Mouse (Mus musculus) CH12.LX (cell line): Measurements from ENCODE around the gene Npm1.

Experiments
- CHD2 ChIP-seq: IDR thresholded peaks from 2 replicates; pipeline ENCODE4 v1.6.1; 2011; ENCODE audit warnings: low read length, improper control_type of control experiment
- CTCF ChIP-seq, 2 experiments: IDR thresholded peaks in 1 of 2; conservative IDR thresholded peaks in 1 of 2; 2 replicates each; pipeline ENCODE4 v1.5.1; 2011 to 2012; ENCODE audit warnings: low read depth in 2 of 2, low read length in 2 of 2, improper control_type of control experiment in 1 of 2, inconsistent platforms in 1 of 2, mild to moderate bottlenecking in 1 of 2, moderate library complexity in 1 of 2
- ELF1 ChIP-seq: IDR thresholded peaks from 2 replicates; pipeline ENCODE4 v1.6.1; 2014; ENCODE audit warnings: low read depth, mild to moderate bottlenecking, inconsistent platforms, low read length, improper control_type of control experiment
- EP300 ChIP-seq: IDR thresholded peaks from 2 replicates; pipeline ENCODE4 v1.6.1; 2011; ENCODE audit warnings: low read length, improper control_type of control experiment
- ETS1 ChIP-seq: conservative IDR thresholded peaks from 2 replicates; pipeline ENCODE4 v1.6.1; 2012; ENCODE audit warnings: low read depth, mild to moderate bottlenecking, inconsistent platforms, low read length, improper control_type of control experiment, moderate library complexity
- HCFC1 ChIP-seq: IDR thresholded peaks from 2 replicates; pipeline ENCODE4 v1.6.1; 2012; ENCODE audit warnings: low read depth, mild to moderate bottlenecking, inconsistent platforms, low read length, improper control_type of control experiment
- KAT2A ChIP-seq: IDR thresholded peaks from 2 replicates; pipeline ENCODE4 v1.6.1; 2012; ENCODE audit warnings: low read length, improper control_type of control experiment, inconsistent platforms; ENCODE audit not compliant: insufficient replicate concordance
- MEF2A ChIP-seq: IDR thresholded peaks from 2 replicates; pipeline ENCODE4 v1.6.1; 2014; ENCODE audit warnings: low read depth, mild to moderate bottlenecking, inconsistent platforms, low read length, improper control_type of control experiment, borderline replicate concordance
- POLR2A ChIP-seq: IDR thresholded peaks from 2 replicates; pipeline ENCODE4 v1.6.1; 2011; ENCODE audit warnings: low read depth, mild to moderate bottlenecking, improper control_type of control experiment, low read length
- POLR2AphosphoS2 ChIP-seq: IDR thresholded peaks from 2 replicates; pipeline ENCODE4 v1.6.1; 2011; ENCODE audit warnings: low read depth, low read length, improper control_type of control experiment
- SMC3 ChIP-seq: IDR thresholded peaks from 2 replicates; pipeline ENCODE4 v1.6.1; 2011; ENCODE audit warnings: low read depth, low read length, improper control_type of control experiment
- TBP ChIP-seq: conservative IDR thresholded peaks from 2 replicates; pipeline ENCODE4 v1.6.1; 2011; ENCODE audit warnings: low read depth, low read length, improper control_type of control experiment
- TCF12 ChIP-seq: IDR thresholded peaks from 2 replicates; pipeline ENCODE4 v1.6.1; 2014; ENCODE audit warnings: low read depth, mild to moderate bottlenecking, inconsistent platforms, low read length, improper control_type of control experiment
- USF1 ChIP-seq: IDR thresholded peaks from 2 replicates; pipeline ENCODE4 v1.6.1; 2014; ENCODE audit warnings: low read depth, mild to moderate bottlenecking, inconsistent platforms, low read length, improper control_type of control experiment

DNA sequence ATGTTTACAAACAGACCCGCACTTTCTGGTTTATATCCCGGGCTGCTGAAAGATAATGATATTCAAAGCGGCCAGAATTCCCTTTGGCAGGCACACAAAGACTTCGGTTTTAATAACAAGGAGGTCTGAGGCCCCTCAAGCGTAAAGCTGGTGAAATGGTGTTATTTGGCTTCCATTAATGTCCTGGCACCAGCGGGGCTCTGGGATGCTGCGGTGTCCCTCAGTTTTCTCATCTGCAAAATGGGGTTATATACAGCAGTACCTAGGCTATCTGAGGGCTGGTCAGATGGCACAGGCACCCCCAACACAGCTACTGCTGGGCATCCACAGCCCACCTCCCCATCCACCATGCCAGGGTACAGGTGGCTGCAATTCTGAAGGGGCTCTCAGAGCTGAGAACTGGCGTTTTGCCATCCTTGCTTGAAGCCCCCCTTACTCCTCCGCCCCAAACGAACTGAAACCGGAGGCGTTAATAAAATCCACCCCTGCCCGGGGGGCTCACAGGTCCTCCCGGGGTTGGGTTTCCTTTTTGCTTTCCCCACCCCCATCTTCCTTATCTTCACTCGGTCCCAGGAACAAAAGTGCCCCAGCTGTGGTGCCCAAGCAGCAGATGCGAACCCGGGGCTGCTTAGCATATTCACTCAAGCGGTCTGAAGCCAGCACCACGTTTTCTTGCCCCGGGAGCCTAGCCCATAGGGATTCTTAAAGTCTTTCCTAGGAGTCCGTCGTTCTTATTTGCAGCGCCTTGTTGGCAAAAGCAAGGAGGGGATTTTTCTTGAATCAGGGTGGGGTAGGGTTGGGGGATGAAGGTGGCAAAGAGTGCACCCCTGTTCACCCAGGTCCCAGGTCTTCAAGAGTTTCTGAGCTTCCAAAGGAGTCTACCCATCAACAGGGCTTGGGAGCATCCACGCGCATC lies 32.8 kb upstream of the Npm1 start:
- TF ChIP-seq KAT2A (no peak), USF1 (no peak), EP300 (no peak), CTCF (conservative IDR thresholded peaks at IDR 0.05 in 1 of 2, IDR thresholded peaks at IDR 0.05 in 1 of 2; ENCODE audit: low read depth in 2 of 2, low read length in 2 of 2) (no peak), CHD2 (no peak), POLR2A (no peak), POLR2AphosphoS2 (no peak), TBP (no peak), ELF1 (no peak), MEF2A (no peak), TCF12 (no peak), ETS1 (no peak), HCFC1 (no peak), SMC3 (no peak)
